Mouse (Mus musculus) liver, embryonic 15.5 days (tissue): ENCODE measurements around the gene Fkrp. TPM values are rescaled to one million over a fixed set of nuclear protein-coding genes. Genes with fewer than 3 reads are reported as not detected.
A peak's percentile ranks its signal among the peaks of the same experiment; 100 is the strongest.

Experiments used
- ATAC-seq: fragments of 200-750 bp; cut with Nextera tagmentation; 2 replicates; pipeline ENCODE4 v1.8.0; 2017; ENCODE audit warnings: moderate number of reproducible peaks, mild to moderate bottlenecking, moderate library complexity; ENCODE audit not compliant: insufficient read depth
- H3K27ac ChIP-seq: fragments of 300-500 bp; sonication (generic); replicated peaks from 2 replicates; pipeline ENCODE4 v1.5.1; 2015; ENCODE audit warnings: mild to moderate bottlenecking, inconsistent platforms
- H3K27me3 ChIP-seq: fragments of 300-500 bp; sonication (generic); 2 replicates; pipeline ENCODE4 v1.6.1; 2015; ENCODE audit warnings: mild to moderate bottlenecking, inconsistent platforms
- H3K36me3 ChIP-seq: fragments of 300-500 bp; sonication (generic); replicated peaks from 2 replicates; pipeline ENCODE4 v1.6.1; 2015; ENCODE audit warnings: moderate library complexity, mild to moderate bottlenecking, inconsistent platforms
- H3K4me1 ChIP-seq: fragments of 300-500 bp; sonication (generic); replicated peaks from 2 replicates; pipeline ENCODE4 v1.6.1; 2015; ENCODE audit warnings: inconsistent platforms
- H3K4me2 ChIP-seq: fragments of 300-500 bp; sonication (generic); 2 replicates; pipeline ENCODE4 v1.6.1; 2015; ENCODE audit warnings: moderate library complexity, mild to moderate bottlenecking, inconsistent platforms
- H3K4me3 ChIP-seq: fragments of 300-500 bp; sonication (generic); replicated peaks from 2 replicates; pipeline ENCODE4 v1.5.1; 2015; ENCODE audit warnings: mild to moderate bottlenecking, inconsistent platforms
- H3K9ac ChIP-seq: fragments of 300-500 bp; sonication (generic); 2 replicates; pipeline ENCODE4 v1.6.1; 2015; ENCODE audit warnings: moderate library complexity, mild to moderate bottlenecking, inconsistent platforms
- H3K9me3 ChIP-seq: fragments of 300-500 bp; sonication (generic); replicated peaks from 2 replicates; pipeline ENCODE4 v1.6.1; 2016; ENCODE audit warnings: inconsistent platforms
- WGBS: fragments of 180-500 bp; shearing (Covaris S2); methylation state at CpG from one replicate; pipeline ENCODE4 v1.1.7; 2015; ENCODE audit warnings: mixed read lengths; ENCODE audit not compliant: insufficient replicate concordance; 5-methylcytosine and 5-hydroxymethylcytosine counted together
- polyA plus RNA-seq: library from polyadenylated mRNA; unstranded; fragments of >200 nt; fragmentation: Nextera tagmentation; extraction: Ambion mirVana; gene quantifications from 2 replicates; pipeline ENCODE4 v1.2.1, GENCODE M21; 2015

Gene Fkrp
- polyA plus RNA-seq, 1 experiment from 2014 or later, result 8.2 TPM

GRCm38 (mm10) chr7:16811649-16812070 lies 4.9 kb downstream of the Fkrp start:
- WGBS, result 50% methylated on average over 17 of the region's 17 CpGs
- Histone ChIP-seq H3K9ac (no peak overlapping the region), H3K27me3 (peaks cover 30% of the 10 kb centered on the region), H3K4me2 (peak overlapping the region; percentile 55), H3K4me3 (no peak overlapping the region), H3K9me3 (no peaks in the 10 kb centered on the region), H3K27ac (no peak overlapping the region), H3K4me1 (peaks cover 25% of the 10 kb centered on the region), H3K36me3 (peaks cover 38% of the 10 kb centered on the region)
- ATAC-seq, result no peak

- H3K9me3 ChIP-seq, result no peaks in the 10 kb centered on the region
- ATAC-seq, result peak; percentile 20; the same call in 1 of the 2 replicates
- H3K4me1 ChIP-seq, result peaks cover 25% of the 10 kb centered on the region
- H3K9ac ChIP-seq, result no peak overlapping the region
- H3K4me2 ChIP-seq, result peak overlapping the region; percentile 55
- peaks cover 38% of the 10 kb centered on the region for H3K36me3 ChIP-seq
- WGBS, result 29% methylated on average over 90 of the region's 90 CpGs
- H3K27ac ChIP-seq, result no peak overlapping the region
- H3K4me3 ChIP-seq, result peak overlapping the region; percentile 22; the same call in 1 of the 2 replicates
- peaks cover 30% of the 10 kb centered on the region for H3K27me3 ChIP-seq
These were observed 5.4 kb downstream of the Fkrp start for GRCm38 (mm10) chr7:16810920-16811648.

GRCm38 (mm10) chr7:16810399-16810919 lies 6.1 kb downstream of the Fkrp start:
- Histone ChIP-seq H3K4me3 (0 out of 2 replicates have a peak overlapping the region, but pooled peaks have one; percentile 22), H3K4me2 (peak overlapping the region; percentile 55; the same call in 1 of the 2 replicates), H3K36me3 (peaks cover 38% of the 10 kb centered on the region), H3K9ac (no peak overlapping the region), H3K9me3 (no peaks in the 10 kb centered on the region), H3K27ac (no peak overlapping the region), H3K4me1 (peaks cover 19% of the 10 kb centered on the region), H3K27me3 (peaks cover 30% of the 10 kb centered on the region)
- no peak for ATAC-seq
- 62% methylated on average over 28 of the region's 28 CpGs for WGBS

GRCm38 (mm10) chr7:16809739-16810138 lies 6.8 kb downstream of the Fkrp start:
- no peak overlapping the region for H3K9ac ChIP-seq
- H3K4me1 ChIP-seq, result peaks cover 18% of the 10 kb centered on the region
- peaks cover 38% of the 10 kb centered on the region for H3K36me3 ChIP-seq
- no peak for ATAC-seq
- no peak overlapping the region for H3K4me3 ChIP-seq
- no peak overlapping the region for H3K27ac ChIP-seq
- H3K27me3 ChIP-seq, result peaks cover 30% of the 10 kb centered on the region
- H3K9me3 ChIP-seq, result no peaks in the 10 kb centered on the region
- 20% methylated on average over 10 of the region's 10 CpGs for WGBS
- H3K4me2 ChIP-seq, result no peak overlapping the region

GRCm38 (mm10) chr7:16808647-16809046 lies 7.9 kb downstream of the Fkrp start:
- Histone ChIP-seq H3K4me2 (no peak overlapping the region), H3K4me1 (peaks cover 23% of the 10 kb centered on the region), H3K27me3 (peaks cover 30% of the 10 kb centered on the region), H3K4me3 (no peak overlapping the region), H3K9ac (no peak overlapping the region), H3K9me3 (no peaks in the 10 kb centered on the region), H3K36me3 (peaks cover 29% of the 10 kb centered on the region), H3K27ac (no peak overlapping the region)
- no peak for ATAC-seq
- WGBS, result 77% methylated on average over 9 of the region's 9 CpGs

- Histone ChIP-seq H3K4me1 (peaks cover 23% of the 10 kb centered on the region), H3K36me3 (peaks cover 22% of the 10 kb centered on the region; the same call in 1 of the 2 replicates), H3K4me2 (no peak overlapping the region), H3K9ac (no peak overlapping the region), H3K27me3 (peaks cover 30% of the 10 kb centered on the region), H3K9me3 (no peaks in the 10 kb centered on the region), H3K4me3 (no peak overlapping the region), H3K27ac (no peak overlapping the region)
- no peak for ATAC-seq
- WGBS, result 73% methylated on average over 9 of the region's 9 CpGs
These were observed 8.6 kb downstream of the Fkrp start for GRCm38 (mm10) chr7:16807936-16808335.

GRCm38 (mm10) chr7:16804409-16805028 lies 12.0 kb downstream of the Fkrp start:
- Histone ChIP-seq H3K9ac (no peak overlapping the region), H3K4me1 (peaks cover 8% of the 10 kb centered on the region; the same call in 1 of the 2 replicates), H3K4me3 (no peak overlapping the region), H3K27ac (no peak overlapping the region), H3K4me2 (no peak overlapping the region), H3K36me3 (peaks cover 6% of the 10 kb centered on the region), H3K9me3 (no peaks in the 10 kb centered on the region), H3K27me3 (no peaks in the 10 kb centered on the region)
- 26% methylated on average over 8 of the region's 8 CpGs for WGBS
- ATAC-seq, result no peak

GRCm38 (mm10) chr7:16794886-16795285 lies 21.6 kb downstream of the Fkrp start:
- H3K27ac ChIP-seq, result no peak overlapping the region
- 92% methylated on average over 5 of the region's 5 CpGs for WGBS
- peaks cover 99% of the 10 kb centered on the region for H3K36me3 ChIP-seq
- H3K27me3 ChIP-seq, result no peaks in the 10 kb centered on the region
- H3K9me3 ChIP-seq, result no peaks in the 10 kb centered on the region
- no peak for ATAC-seq
- H3K4me3 ChIP-seq, result no peak overlapping the region
- H3K9ac ChIP-seq, result no peak overlapping the region
- H3K4me2 ChIP-seq, result no peak overlapping the region
- peaks cover 10% of the 10 kb centered on the region for H3K4me1 ChIP-seq

GRCm38 (mm10) chr7:16793010-16793725 lies 23.4 kb downstream of the Fkrp start:
- peaks cover 100% of the 10 kb centered on the region for H3K36me3 ChIP-seq
- H3K4me3 ChIP-seq, result peak overlapping the region; percentile 1; the same call in 1 of the 2 replicates
- no peaks in the 10 kb centered on the region for H3K9me3 ChIP-seq
- no peak overlapping the region for H3K9ac ChIP-seq
- no peaks in the 10 kb centered on the region for H3K27me3 ChIP-seq
- no peak for ATAC-seq
- WGBS, result 86% methylated on average over 19 of the region's 19 CpGs
- peak overlapping the region; percentile 8; the same call in 1 of the 2 replicates for H3K4me2 ChIP-seq
- 0 out of 2 replicates have a peak overlapping the region, but pooled peaks have one; percentile 3 for H3K27ac ChIP-seq
- peaks cover 15% of the 10 kb centered on the region for H3K4me1 ChIP-seq

- 84% methylated on average over 5 of the region's 5 CpGs for WGBS
- no peak overlapping the region for H3K9ac ChIP-seq
- no peak overlapping the region for H3K4me2 ChIP-seq
- H3K27ac ChIP-seq, result 0 out of 2 replicates have a peak overlapping the region, but pooled peaks have one; percentile 22
- H3K9me3 ChIP-seq, result no peaks in the 10 kb centered on the region
- H3K36me3 ChIP-seq, result peaks cover 100% of the 10 kb centered on the region
- H3K4me3 ChIP-seq, result no peak overlapping the region
- ATAC-seq, result peak; percentile 13; the same call in 1 of the 2 replicates
- H3K4me1 ChIP-seq, result peaks cover 22% of the 10 kb centered on the region
- H3K27me3 ChIP-seq, result no peaks in the 10 kb centered on the region
These were observed 24.2 kb downstream of the Fkrp start for GRCm38 (mm10) chr7:16792316-16792715.
